Mouse (Mus musculus) liver, postnatal 0 days (tissue): ENCODE measurements at regions not wholly inside any gene's neighbourhood (a gene's known extent, or its start where the extent isn't known, plus 50 kb on each side); places are given as distances from the start of the nearest gene placed in this dataset.

Experiments used
- CTCF ChIP-seq: sonication (generic); IDR thresholded peaks from 2 replicates; pipeline ENCODE4 v1.5.1; 2016; ENCODE audit warnings: antibody characterized with exemption, low read depth
- EP300 ChIP-seq: IDR thresholded peaks from 2 replicates; pipeline ENCODE4 v1.6.1; 2016; ENCODE audit warnings: antibody characterized with exemption, low read depth, mild to moderate bottlenecking

- TF ChIP-seq CTCF (no peak), EP300 (no peak)
Measured at GRCm38 (mm10) chr13:48723676-48724075, 60.9 kb downstream of the Barx1 start.
